Mouse (Mus musculus): Measurements from ENCODE around the gene Gpc5.
"Not testable (repeated sequence)": the region's sequence is repeated elsewhere in the genome, so short reads cannot be mapped to it uniquely, and the experiment has no call there.

Gpc5 gene

GRCm38 (mm10) chr14:115092081-115092480, at the start of gene Gpc5:
Gene Gpc5 (plus strand): TSS chr14:115092215.
- DNase-seq (ENCODE audit: low spot score in 2 of 2), result peak; percentile 46 to 72

- DNase-seq (ENCODE audit: low spot score in 2 of 2), result no peak
Measured at GRCm38 (mm10) chr14:115042660-115043059, 49.4 kb upstream of the Gpc5 start.

- DNase-seq (ENCODE audit: low spot score in 2 of 2), result no peak
Measured at GRCm38 (mm10) chr14:115044016-115044415, 48.0 kb upstream of the Gpc5 start.

GRCm38 (mm10) chr14:115045712-115046111, 46.3 kb upstream of the Gpc5 start:
- no peak for DNase-seq (ENCODE audit: low spot score in 2 of 2)

GRCm38 (mm10) chr14:115047316-115047715, 44.7 kb upstream of the Gpc5 start:
- DNase-seq (ENCODE audit: low spot score in 2 of 2), result no peak

GRCm38 (mm10) chr14:115047990-115048862, 43.8 kb upstream of the Gpc5 start:
- DNase-seq (ENCODE audit: low spot score in 2 of 2), result no peak

GRCm38 (mm10) chr14:115048863-115049566, 43.0 kb upstream of the Gpc5 start:
- DNase-seq (ENCODE audit: low spot score in 2 of 2), result no peak

- DNase-seq (ENCODE audit: low spot score in 2 of 2), result no peak
Measured at GRCm38 (mm10) chr14:115049831-115050230, 42.2 kb upstream of the Gpc5 start.

- no peak for DNase-seq (ENCODE audit: low spot score in 2 of 2)
Measured at GRCm38 (mm10) chr14:115051106-115051760, 40.8 kb upstream of the Gpc5 start.

GRCm38 (mm10) chr14:115052371-115052770, 39.6 kb upstream of the Gpc5 start:
- no peak for DNase-seq (ENCODE audit: low spot score in 2 of 2)

GRCm38 (mm10) chr14:115054252-115054651, 37.8 kb upstream of the Gpc5 start:
- no peak for DNase-seq (ENCODE audit: low spot score in 2 of 2)

- DNase-seq (ENCODE audit: low spot score in 2 of 2), result no peak
Measured at GRCm38 (mm10) chr14:115057524-115057923, 34.5 kb upstream of the Gpc5 start.

GRCm38 (mm10) chr14:115066164-115066563, 25.9 kb upstream of the Gpc5 start:
- DNase-seq (ENCODE audit: low spot score in 2 of 2), result not testable (repeated sequence)

- no peak for DNase-seq (ENCODE audit: low spot score in 2 of 2)
Measured at GRCm38 (mm10) chr14:115070534-115070933, 21.5 kb upstream of the Gpc5 start.

- no peak for DNase-seq (ENCODE audit: low spot score in 2 of 2)
Measured at GRCm38 (mm10) chr14:115077340-115077739, 14.7 kb upstream of the Gpc5 start.

GRCm38 (mm10) chr14:115078064-115078463, 14.0 kb upstream of the Gpc5 start:
- no peak for DNase-seq (ENCODE audit: low spot score in 2 of 2)

- no peak for DNase-seq (ENCODE audit: low spot score in 2 of 2)
Measured at GRCm38 (mm10) chr14:115081728-115082502, 10.1 kb upstream of the Gpc5 start.

- DNase-seq (ENCODE audit: low spot score in 2 of 2), result no peak
Measured at GRCm38 (mm10) chr14:115090516-115090915, 1.5 kb upstream of the Gpc5 start.

GRCm38 (mm10) chr14:115092510-115092909, 495 bp downstream of the Gpc5 start:
- DNase-seq (ENCODE audit: low spot score in 2 of 2), result no peak

GRCm38 (mm10) chr14:115092952-115093351, 937 bp downstream of the Gpc5 start:
- DNase-seq (ENCODE audit: low spot score in 2 of 2), result no peak

- no peak for DNase-seq (ENCODE audit: low spot score in 2 of 2)
Measured at GRCm38 (mm10) chr14:115100617-115101299, 8.7 kb downstream of the Gpc5 start.
